Mouse (Mus musculus): ENCODE data around the gene Ptprk.

DNA sequence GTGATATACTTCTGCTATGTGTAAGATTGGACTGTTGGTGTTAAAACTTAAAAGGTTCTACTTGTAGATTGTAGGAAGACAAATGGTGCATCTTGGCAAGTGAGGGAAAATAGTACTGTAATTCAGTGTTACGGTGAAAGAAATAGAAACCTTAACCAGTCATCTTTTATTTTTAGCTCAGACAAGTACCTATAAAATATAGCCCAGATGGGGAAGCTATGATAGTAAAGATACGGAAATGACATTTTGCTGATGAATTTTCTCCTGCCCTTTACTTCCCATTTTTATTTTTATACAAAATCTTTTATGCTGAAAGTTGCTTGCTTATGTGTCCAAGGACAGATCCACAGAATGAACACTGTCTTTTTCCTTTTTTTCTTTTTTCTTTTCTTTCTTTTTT is 248.4 kb downstream of the Ptprk start:
- TF ChIP-seq CTCF (IDR thresholded peaks at IDR 0.05) (no peak), POLR2A (IDR thresholded peaks at IDR 0.05; ENCODE audit: insufficient read depth, low read depth, low read length) (no peak), EP300 (IDR thresholded peaks at IDR 0.05; ENCODE audit: insufficient read depth, low read depth, low read length) (no peak)
